In genomic region chr14:31421509-31422295, GRCm38 (mm10) we compare ENCODE assay signal across 13 mouse cellular contexts. TPM values are rescaled to one million over a fixed set of nuclear protein-coding genes. Genes with fewer than 3 reads are reported as not detected.
DNase-seq lines count a peak whose midpoint lies in the region; ATAC-seq and TF ChIP-seq lines count a peak whose summit lies in the region.
"Had no signal": no experiment of that assay in that cellular context is flagged by ENCODE, and none has a peak within 500 bp of the region (broad histone marks: within the 10 kb centered on the region; RNA-seq: fewer than 3 reads in every experiment).

No protein-coding gene starts in this region.

- H3K9me3 ChIP-seq in heart, embryonic 10.5 days, result no peaks in the 10 kb centered on the region
- H3K9me3 ChIP-seq in liver, embryonic 13.5 days (replicated peaks), result no peaks in the 10 kb centered on the region

- no peak for ATAC-seq in liver, embryonic 13.5 days (ENCODE audit: low read depth)
- no peak for ATAC-seq in granulocyte monocyte progenitor cell, adult 5-6 weeks (replicated peaks; ENCODE audit: poor library complexity, severe bottlenecking)
- ATAC-seq: midbrain, embryonic 13.5 days had no signal

- peaks cover 66% of the 10 kb centered on the region for H3K4me1 ChIP-seq in heart, embryonic 10.5 days
- H3K4me1 ChIP-seq in bone marrow macrophage, adult 2 months (ENCODE audit: control insufficient read depth, insufficient read depth, low read length), result peaks cover 55% of the 10 kb centered on the region
- peaks cover 63% of the 10 kb centered on the region for H3K4me1 ChIP-seq in liver, embryonic 13.5 days (replicated peaks)

- no peak overlapping the region for H3K9ac ChIP-seq in liver, embryonic 13.5 days
- H3K9ac ChIP-seq: limb, embryonic 12.5 days; midbrain, embryonic 13.5 days; neural tube, embryonic 13.5 days had no signal

- no peak for TF ChIP-seq POLR2A in bone marrow macrophage, adult 2 months (IDR thresholded peaks at IDR 0.05; ENCODE audit: borderline replicate concordance, low read depth, low read length)

- WGBS in heart, embryonic 10.5 days, result 89% methylated on average over 18 of the region's 18 CpGs
- WGBS in liver, embryonic 13.5 days (ENCODE audit: insufficient replicate concordance), result 77% methylated on average over 18 of the region's 18 CpGs

- H3K4me2 ChIP-seq in liver, embryonic 13.5 days, result no peak overlapping the region
- H3K4me2 ChIP-seq: limb, embryonic 12.5 days; midbrain, embryonic 13.5 days; neural tube, embryonic 13.5 days had no signal

- no peak for TF ChIP-seq CTCF in bone marrow macrophage, adult 2 months (IDR thresholded peaks at IDR 0.05; ENCODE audit: low read depth, low read length)

- H3K4me3 ChIP-seq in heart, embryonic 10.5 days, result no peak overlapping the region
- H3K4me3 ChIP-seq in bone marrow macrophage, adult 2 months (ENCODE audit: insufficient read depth, low read length), result no peak overlapping the region
- no peak overlapping the region for H3K4me3 ChIP-seq in liver, embryonic 13.5 days (replicated peaks)
- H3K4me3 ChIP-seq: limb, embryonic 12.5 days; midbrain, embryonic 13.5 days; neural tube, embryonic 13.5 days had no signal

- H3K36me3 ChIP-seq in heart, embryonic 10.5 days, result peaks cover 17% of the 10 kb centered on the region
- peaks cover 13% of the 10 kb centered on the region for H3K36me3 ChIP-seq in liver, embryonic 13.5 days

- peak overlapping the region; percentile 6; the same call in 1 of the 2 replicates for H3K27ac ChIP-seq in heart, embryonic 10.5 days
- peak overlapping the region; percentile 95 for H3K27ac ChIP-seq in bone marrow macrophage, adult 2 months (ENCODE audit: insufficient read depth, low read depth, low read length)
- peak overlapping the region; percentile 75 for H3K27ac ChIP-seq in liver, embryonic 13.5 days
- H3K27ac ChIP-seq: limb, embryonic 12.5 days; midbrain, embryonic 13.5 days had no signal

- no peak for DNase-seq in heart, embryonic 10.5 days (ENCODE audit: low spot score)
- DNase-seq in heart, adult 9 months (ENCODE audit: low spot score in 2 of 2), result no peak
- DNase-seq in kidney, adult 9 months, result peak; percentile 93
- no peak for DNase-seq in liver, embryonic 13.5 days
- DNase-seq in frontal cortex, postnatal 10 days (ENCODE audit: low spot score in 2 of 2), result no peak
- no peak for DNase-seq in urinary bladder, adult 18-20 months (ENCODE audit: low spot score in 2 of 2)
- DNase-seq: adrenal gland, postnatal 10 days; heart, adult 18-20 months had no signal

- H3K27me3 ChIP-seq in heart, embryonic 10.5 days (ENCODE audit: insufficient read depth, poor library complexity, severe bottlenecking), result no peaks in the 10 kb centered on the region
- no peaks in the 10 kb centered on the region for H3K27me3 ChIP-seq in liver, embryonic 13.5 days
- H3K27me3 ChIP-seq: limb, embryonic 12.5 days; midbrain, embryonic 13.5 days; neural tube, embryonic 13.5 days had no signal

RNA-seq across cellular contexts. Expression of gene Sh3bp5, which starts 14.2 kb away (rescaled TPM):
- polyA plus RNA-seq in heart, embryonic 10.5 days (2016; fragmentation: Nextera tagmentation; extraction: Ambion mirVana), result 26.5 and 30.1 TPM in 2 replicates
- polyA plus RNA-seq in bone marrow macrophage, adult 2 months (2012; ENCODE audit: insufficient read depth, insufficient read length, missing spikeins), result 93.0 and 99.5 TPM in 2 replicates
- 13.3 and 16.2 TPM in 2 replicates for polyA plus RNA-seq in liver, embryonic 13.5 days (2015; fragmentation: Nextera tagmentation; extraction: Ambion mirVana)
- total RNA-seq in granulocyte monocyte progenitor cell, adult 5-6 weeks (2014; fragmentation: Nextera tagmentation), result 5.0 and 6.3 TPM in 2 replicates
- total RNA-seq in granulocyte monocyte progenitor cell, adult 5-6 weeks (2017), result 2.7 and 2.8 TPM in 2 replicates

Comparison
In these comparisons a context has a peak if more than half of its experiments do, and no peak if none do; other contexts are left out.
1. H3K27ac ChIP-seq: peak in every context shown above with its lines; median percentile 95 in bone marrow macrophage, adult 2 months; 75 in liver, embryonic 13.5 days; 6 in heart, embryonic 10.5 days.